Mouse (Mus musculus) heart, adult 8-10 months (tissue): Measurements from ENCODE around the gene BC016579. TPM values are rescaled to one million over a fixed set of nuclear protein-coding genes. Genes with fewer than 3 reads are reported as not detected.

Experiments used
- DNase-seq: peaks from one replicate; pipeline ENCODE4 v3.0.0; 2022; ENCODE audit warnings: low spot score
- total RNA-seq, 4 experiments: library from RNA; stranded (reverse); gene quantifications; 2 replicates each; pipeline ENCODE4 v1.2.4; 2022

BC016579 gene
- total RNA-seq, 4 experiments from 2014 or later: not detected

DNA sequence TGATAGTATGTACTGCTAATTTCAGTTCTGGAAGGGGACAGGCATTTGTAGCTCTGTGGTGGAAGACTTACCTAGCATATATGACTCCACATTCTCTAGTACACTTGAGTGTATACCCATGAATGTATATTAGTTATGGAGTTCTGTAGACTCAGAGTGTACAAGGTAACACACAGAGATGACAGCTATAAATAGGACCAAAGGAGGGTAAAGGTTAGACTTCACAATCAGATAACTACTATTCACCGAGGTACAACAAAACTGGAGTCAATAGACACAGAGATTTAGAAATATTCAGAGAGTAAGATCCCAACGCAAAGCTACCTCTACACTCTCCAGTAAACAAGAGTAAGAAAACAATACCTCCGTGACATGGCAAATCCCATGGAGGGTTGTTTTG lies 9.9 kb downstream of the BC016579 start:
- DNase-seq: no peak

DNA sequence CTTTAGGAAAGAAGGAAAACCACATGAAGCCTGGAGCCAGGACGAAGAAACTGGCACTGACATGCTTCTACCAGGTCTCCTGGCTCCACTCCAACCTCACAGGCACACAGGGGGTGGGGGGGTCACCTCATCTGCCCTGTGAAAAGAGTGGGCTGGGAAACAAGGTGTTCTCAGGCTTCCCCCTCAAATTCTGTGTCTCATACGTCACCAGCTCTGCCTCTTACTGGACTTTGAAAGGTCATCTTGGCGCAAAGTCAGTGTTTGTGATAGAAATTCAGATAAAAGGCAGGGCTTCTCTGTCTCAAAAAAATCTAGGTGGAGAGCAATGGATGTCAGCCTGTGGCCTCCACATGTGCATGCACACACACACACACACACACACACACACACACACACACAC lies 12.6 kb downstream of the BC016579 start:
- no peak for DNase-seq

GRCm38 (mm10) chr16:45640070-45640762 lies 13.7 kb downstream of the BC016579 start:
- DNase-seq: no peak

DNA sequence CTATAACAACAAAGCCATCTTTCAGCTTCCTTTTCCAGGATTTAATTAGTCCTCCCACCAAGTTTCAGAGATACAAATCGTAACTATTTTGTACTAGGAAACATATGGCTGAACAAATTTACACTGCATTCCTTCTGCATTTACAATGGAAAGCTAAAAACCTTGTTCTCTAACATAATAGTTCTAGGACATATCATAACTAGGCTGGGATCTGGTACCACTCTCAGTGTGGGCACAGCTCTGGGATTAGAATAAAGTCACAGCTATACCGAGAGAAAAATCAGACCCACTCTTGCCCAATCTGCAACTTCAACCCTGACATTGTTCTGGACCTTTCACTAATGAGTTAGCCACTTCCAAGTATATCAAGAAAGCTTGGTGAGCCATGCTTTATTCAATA lies 18.0 kb downstream of the BC016579 start:
- no peak for DNase-seq

DNA sequence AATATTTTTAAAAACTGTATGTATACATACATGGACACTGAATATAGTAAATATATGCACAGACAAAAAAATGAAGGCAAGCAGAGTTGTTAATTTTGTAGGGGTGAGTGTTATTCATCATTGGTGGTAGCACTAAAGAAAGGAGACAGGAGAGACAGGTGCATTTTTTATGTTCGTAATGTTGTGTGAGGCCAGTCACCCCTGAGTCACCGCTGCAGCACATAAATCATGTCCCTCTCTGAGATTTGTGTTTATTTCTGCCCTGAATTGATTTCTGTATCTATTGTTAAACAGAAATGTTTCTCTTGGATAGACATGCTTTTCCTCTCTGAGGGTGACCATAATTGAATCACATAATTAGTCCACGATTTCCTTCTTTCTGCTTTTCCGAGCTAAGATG lies 21.4 kb downstream of the BC016579 start:
- DNase-seq: no peak

- DNase-seq: peak; percentile 70
These were observed 23.4 kb downstream of the BC016579 start for GRCm38 (mm10) chr16:45630347-45630960.

DNA sequence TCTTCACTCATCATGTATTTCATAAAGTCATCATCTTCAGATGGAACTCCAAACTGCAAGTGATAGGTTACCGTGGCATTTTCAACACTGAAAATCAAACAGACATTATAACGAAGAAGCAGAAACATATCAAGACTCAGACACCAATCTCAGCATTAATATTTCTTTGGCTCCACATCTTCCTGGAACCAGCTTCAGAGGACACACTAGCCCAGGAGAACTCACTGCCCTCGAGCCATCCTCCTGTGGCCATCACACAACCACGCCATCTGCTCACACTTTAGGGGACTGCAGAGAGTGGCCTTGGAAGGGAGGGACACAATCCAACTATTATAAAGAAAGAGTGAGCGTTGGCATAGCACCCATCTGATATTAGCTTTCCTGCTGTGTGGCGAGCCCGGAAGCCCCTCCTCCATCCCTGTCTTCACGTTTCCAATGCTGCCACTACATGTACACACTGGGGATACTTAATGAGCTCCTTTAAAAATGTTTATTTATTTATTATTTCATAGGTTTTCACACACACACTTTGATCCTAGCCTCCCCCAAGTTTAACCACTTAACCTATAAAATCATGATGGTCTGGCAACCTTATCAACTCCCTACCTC lies 24.3 kb downstream of the BC016579 start:
- DNase-seq: no peak

DNA sequence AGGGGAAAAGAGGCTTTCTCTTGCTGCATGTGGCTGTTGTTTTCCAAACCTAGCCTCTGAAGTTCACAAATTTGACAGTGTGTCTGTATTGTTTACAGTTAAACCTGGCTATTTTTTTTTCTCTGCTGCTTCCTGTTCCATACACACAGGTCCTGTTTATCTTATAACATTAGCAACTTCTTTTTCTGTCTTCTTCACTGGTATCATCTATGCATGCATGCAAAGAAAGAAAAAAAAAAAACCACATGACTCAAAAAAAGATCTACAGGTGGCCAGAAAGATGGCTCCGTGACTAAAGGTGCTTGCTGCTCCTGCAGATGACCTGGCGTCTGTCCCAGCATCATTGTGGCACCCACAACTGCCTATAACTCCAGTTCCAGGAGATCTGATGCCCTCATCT lies 28.5 kb downstream of the BC016579 start:
- DNase-seq: no peak

- no peak for DNase-seq
These were observed 29.1 kb downstream of the BC016579 start for GRCm38 (mm10) chr16:45624791-45625190.

- no peak for DNase-seq
These were observed 30.6 kb downstream of the BC016579 start for GRCm38 (mm10) chr16:45623230-45623629.

GRCm38 (mm10) chr16:45619751-45620375 lies 34.0 kb downstream of the BC016579 start:
- DNase-seq: no peak

DNA sequence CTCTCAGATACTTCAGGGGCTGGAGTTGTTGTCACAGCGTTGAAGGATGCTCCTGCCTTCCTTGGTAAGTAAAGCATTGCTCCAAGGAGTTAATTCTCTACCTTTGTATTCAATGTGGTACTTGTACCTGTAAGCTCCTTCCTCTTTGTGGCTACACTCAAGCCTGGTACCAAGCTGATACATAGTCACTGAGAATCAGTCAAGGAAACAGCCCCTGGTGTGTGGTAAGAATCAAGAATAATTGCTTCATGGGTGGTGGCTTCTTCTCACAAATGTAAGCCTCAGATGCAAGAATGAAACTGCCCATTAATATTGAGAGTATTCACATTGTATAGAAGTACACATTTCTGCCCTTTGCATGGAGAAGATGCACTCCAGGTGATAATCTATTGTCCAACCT lies 37.9 kb downstream of the BC016579 start:
- no peak for DNase-seq

DNA sequence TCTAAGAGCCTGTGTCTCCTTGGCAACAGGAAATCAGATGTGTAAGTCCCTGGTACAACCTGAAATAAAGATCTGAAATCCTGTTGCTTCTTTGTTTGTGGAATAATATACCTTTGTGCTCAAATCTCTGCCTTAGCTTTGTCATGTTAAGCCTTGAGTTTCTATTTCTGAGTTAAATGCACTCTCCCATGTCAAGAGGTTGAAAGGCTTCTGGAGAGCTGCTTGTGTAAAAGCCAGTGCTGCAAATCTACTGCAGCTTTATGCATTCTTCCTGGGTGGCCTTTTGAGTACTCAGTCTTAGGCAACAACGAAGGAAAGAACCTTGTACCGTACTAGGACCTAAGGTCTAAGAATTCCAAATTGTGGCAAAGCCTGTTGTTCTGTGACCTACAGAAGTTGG lies 40.6 kb downstream of the BC016579 start:
- no peak for DNase-seq

GRCm38 (mm10) chr16:45610267-45610666 lies 43.6 kb downstream of the BC016579 start, which contains the start of gene Gcsam:
Gene Gcsam, plus strand, starts transcription at chr16:45610380.
- DNase-seq: no peak

GRCm38 (mm10) chr16:45609300-45609699 lies 44.6 kb downstream of the BC016579 start:
- DNase-seq: peak; percentile 11

DNA sequence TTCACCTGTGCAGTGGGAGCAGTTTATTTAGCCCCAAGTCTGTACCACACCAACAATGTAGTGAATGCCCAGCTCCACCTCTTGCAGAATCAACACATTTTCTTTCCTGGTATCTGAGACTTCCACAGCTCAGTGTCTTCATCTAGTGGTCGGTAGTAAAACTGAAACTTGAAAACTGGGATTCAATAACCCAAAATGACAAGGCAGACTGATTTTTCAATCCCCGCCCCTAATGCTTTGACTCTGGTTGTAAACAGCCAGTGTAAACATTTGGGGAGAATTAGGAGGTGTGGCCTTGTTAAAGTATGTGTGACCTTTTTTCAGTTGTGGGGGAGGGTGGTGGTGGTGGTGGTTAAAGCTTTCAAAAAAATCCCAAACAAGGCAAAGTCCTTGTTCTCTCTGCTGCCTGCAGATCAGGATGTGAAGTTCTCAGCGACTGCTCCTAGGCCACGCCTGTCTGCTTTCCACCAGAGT lies 45.4 kb downstream of the BC016579 start:
- peak; percentile 24 for DNase-seq

- DNase-seq: no peak
These were observed 58.4 kb downstream of the BC016579 start for GRCm38 (mm10) chr16:45595494-45595893.

- no peak for DNase-seq
These were observed 60.2 kb downstream of the BC016579 start for GRCm38 (mm10) chr16:45593656-45594055.

DNA sequence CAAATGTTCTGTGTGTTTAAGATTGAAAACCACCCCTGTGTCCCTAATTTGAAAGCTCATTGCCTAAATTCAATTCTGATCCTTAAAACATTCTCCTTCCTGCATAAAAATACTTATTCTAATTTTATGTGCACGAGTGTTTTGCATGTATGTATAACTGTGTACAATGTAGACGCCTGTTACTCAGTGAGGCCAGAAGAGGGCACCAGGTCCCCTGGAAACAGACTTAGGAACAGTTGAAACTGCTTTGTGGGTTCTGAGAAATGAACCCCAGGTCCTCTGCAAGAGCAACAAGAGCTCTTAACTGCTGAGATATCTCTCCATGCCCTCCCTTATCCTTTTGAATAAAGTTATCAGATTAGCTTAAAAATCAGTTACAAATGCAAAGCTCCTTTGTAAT lies 71.4 kb downstream of the BC016579 start:
- DNase-seq: no peak

DNA sequence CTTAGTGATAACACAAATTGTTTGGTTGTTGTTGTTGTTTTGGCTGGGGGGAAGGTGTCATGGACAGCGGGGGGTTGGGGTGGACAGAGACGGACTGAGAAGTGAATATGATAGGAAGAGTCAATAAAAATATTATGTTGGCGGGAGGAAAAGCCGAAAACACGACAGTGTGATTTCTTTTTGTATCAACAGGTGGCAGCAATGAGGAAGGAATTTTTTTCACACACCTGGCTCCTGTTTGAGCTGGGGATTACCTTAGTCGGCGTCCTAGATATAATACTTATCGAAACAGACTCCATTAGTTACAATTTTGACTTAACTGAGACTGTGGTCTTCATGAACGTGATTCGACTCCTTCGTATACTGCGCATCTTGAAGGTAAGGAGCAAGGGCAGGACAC lies 74.0 kb downstream of the BC016579 start:
- no peak for DNase-seq
